ENCODE assay signal across 23 mouse cellular contexts in genomic region chr3:122676077-122676476, GRCm38 (mm10). TPM values are rescaled to one million over a fixed set of nuclear protein-coding genes. Genes with fewer than 3 reads are reported as not detected.
DNase-seq lines count a peak whose midpoint lies in the region; ATAC-seq and TF ChIP-seq lines count a peak whose summit lies in the region.
"Had no signal": no experiment of that assay in that cellular context is flagged by ENCODE, and none has a peak within 500 bp of the region (broad histone marks: within the 10 kb centered on the region; RNA-seq: fewer than 3 reads in every experiment).

No protein-coding gene starts in this region.

- no peak overlapping the region for H3K9ac ChIP-seq in forebrain, embryonic 14.5 days (ENCODE audit: low read length)
- H3K9ac ChIP-seq in forebrain, embryonic 15.5 days (replicated peaks) = no peak overlapping the region
- no peak overlapping the region for H3K9ac ChIP-seq in lung, postnatal 0 days (replicated peaks; ENCODE audit: low read depth)
- H3K9ac ChIP-seq: heart, embryonic 15.5 days; hindbrain, embryonic 14.5 days; midbrain, embryonic 13.5 days; neural tube, embryonic 13.5 days had no signal

- DNase-seq in forebrain, embryonic 14.5 days (ENCODE audit: low spot score) = peak; percentile 2
- DNase-seq in brain, embryonic 14.5 days (ENCODE audit: low read depth) = peak; percentile 14
- DNase-seq in lung, postnatal 0 days (ENCODE audit: low spot score) = peak; percentile 65
- DNase-seq in naive thymus-derived CD4-positive, alpha-beta T cell, adult 2 months (ENCODE audit: low read depth) = peak; percentile 19
- DNase-seq in adrenal gland, postnatal 14 days = no peak
- DNase-seq: adrenal gland, postnatal 25 days; cerebellum, adult 9-10 months; heart, postnatal 36 days; kidney, adult 18-20 months; right cerebral cortex, adult 18-20 months; right cerebral cortex, postnatal 4 days; thymus, adult 2 months; thymus, postnatal 4 days had no signal

- no peaks in the 10 kb centered on the region for H3K4me1 ChIP-seq in forebrain, embryonic 14.5 days (ENCODE audit: control insufficient read depth, insufficient read depth, low read length)
- H3K4me1 ChIP-seq in forebrain, embryonic 15.5 days = no peaks in the 10 kb centered on the region
- H3K4me1 ChIP-seq in lung, postnatal 0 days (ENCODE audit: insufficient read depth, low read depth, low read length) = no peaks in the 10 kb centered on the region
- H3K4me1 ChIP-seq: embryonic facial prominence, embryonic 10.5 days; forebrain, embryonic 10.5 days; heart, embryonic 15.5 days; midbrain, embryonic 13.5 days; neural tube, embryonic 13.5 days had no signal

- TF ChIP-seq EP300 in lung, postnatal 0 days (IDR thresholded peaks at IDR 0.05) = peak; percentile 65

- no peaks in the 10 kb centered on the region for H3K27me3 ChIP-seq in forebrain, embryonic 14.5 days (replicated peaks; ENCODE audit: control insufficient read depth, insufficient read depth, low read length)
- no peaks in the 10 kb centered on the region for H3K27me3 ChIP-seq in forebrain, embryonic 15.5 days
- H3K27me3 ChIP-seq in lung, postnatal 0 days (replicated peaks; ENCODE audit: insufficient read depth, low read length) = no peaks in the 10 kb centered on the region
- H3K27me3 ChIP-seq: heart, embryonic 15.5 days; megakaryocyte, embryonic 14.5 days; midbrain, embryonic 13.5 days; neural tube, embryonic 13.5 days had no signal

- no peak for TF ChIP-seq POLR2A in brain, embryonic 14.5 days (IDR thresholded peaks at IDR 0.05; ENCODE audit: borderline replicate concordance, extremely low read depth, insufficient read depth, insufficient read length, poor library complexity, severe bottlenecking)

- no peak overlapping the region for H3K27ac ChIP-seq in forebrain, embryonic 14.5 days (ENCODE audit: low read depth, low read length)
- H3K27ac ChIP-seq in forebrain, embryonic 15.5 days (replicated peaks) = no peak overlapping the region
- peak overlapping the region; percentile 62; the same call in 1 of the 2 replicates for H3K27ac ChIP-seq in lung, postnatal 0 days (ENCODE audit: low read length)
- H3K27ac ChIP-seq: embryonic facial prominence, embryonic 10.5 days; forebrain, embryonic 10.5 days; heart, embryonic 15.5 days; hindbrain, embryonic 14.5 days; midbrain, embryonic 13.5 days; neural tube, embryonic 13.5 days had no signal

- ATAC-seq in forebrain, embryonic 14.5 days = no peak
- ATAC-seq in forebrain, embryonic 15.5 days (replicated peaks) = no peak
- ATAC-seq in lung, postnatal 0 days = peak; percentile 84
- no peak for ATAC-seq in frontal cortex, adult (ENCODE audit: low TSS enrichment)
- ATAC-seq: inflammation-experienced regulatory T-cells, adult 6 months; midbrain, embryonic 13.5 days had no signal

- no peak for TF ChIP-seq CTCF in brain, embryonic 14.5 days (IDR thresholded peaks at IDR 0.05; ENCODE audit: borderline replicate concordance, extremely low read depth, insufficient read depth, insufficient read length)
- no peak for TF ChIP-seq CTCF in lung, postnatal 0 days (IDR thresholded peaks at IDR 0.05)

- no peaks in the 10 kb centered on the region for H3K9me3 ChIP-seq in forebrain, embryonic 14.5 days (replicated peaks; ENCODE audit: control insufficient read depth, low read length)
- no peaks in the 10 kb centered on the region for H3K9me3 ChIP-seq in forebrain, embryonic 15.5 days
- no peaks in the 10 kb centered on the region for H3K9me3 ChIP-seq in lung, postnatal 0 days (ENCODE audit: low read length)
- H3K9me3 ChIP-seq: heart, embryonic 15.5 days; megakaryocyte, embryonic 14.5 days; midbrain, embryonic 13.5 days had no signal

- H3K36me3 ChIP-seq in forebrain, embryonic 14.5 days (ENCODE audit: control insufficient read depth, insufficient read depth, low read length) = no peaks in the 10 kb centered on the region
- no peaks in the 10 kb centered on the region for H3K36me3 ChIP-seq in forebrain, embryonic 15.5 days
- H3K36me3 ChIP-seq in lung, postnatal 0 days (ENCODE audit: insufficient read depth, low read length) = no peaks in the 10 kb centered on the region
- H3K36me3 ChIP-seq: embryonic facial prominence, embryonic 10.5 days; forebrain, embryonic 10.5 days; heart, embryonic 15.5 days; midbrain, embryonic 13.5 days; neural tube, embryonic 13.5 days had no signal

- WGBS in forebrain, embryonic 14.5 days = 72% methylated on average over 5 of the region's 5 CpGs
- 62% methylated on average over 5 of the region's 5 CpGs for WGBS in forebrain, embryonic 15.5 days
- WGBS in lung, postnatal 0 days = 9% methylated on average over 5 of the region's 5 CpGs

- no peak overlapping the region for H3K4me3 ChIP-seq in forebrain, embryonic 14.5 days (ENCODE audit: low read depth, low read length)
- H3K4me3 ChIP-seq in forebrain, embryonic 15.5 days = no peak overlapping the region
- H3K4me3 ChIP-seq in lung, postnatal 0 days (ENCODE audit: low read depth, low read length) = no peak overlapping the region
- H3K4me3 ChIP-seq: embryonic facial prominence, embryonic 10.5 days; forebrain, embryonic 10.5 days; heart, embryonic 15.5 days; megakaryocyte, embryonic 14.5 days; midbrain, embryonic 13.5 days; neural tube, embryonic 13.5 days had no signal

- H3K4me2 ChIP-seq in forebrain, embryonic 14.5 days (ENCODE audit: low read length) = no peak overlapping the region
- H3K4me2 ChIP-seq in forebrain, embryonic 15.5 days (replicated peaks) = no peak overlapping the region
- no peak overlapping the region for H3K4me2 ChIP-seq in lung, postnatal 0 days (replicated peaks; ENCODE audit: low read depth, low read length)
- H3K4me2 ChIP-seq: heart, embryonic 15.5 days; hindbrain, embryonic 14.5 days; midbrain, embryonic 13.5 days; neural tube, embryonic 13.5 days had no signal

RNA-seq across cellular contexts. Expression of gene Pde5a, which starts 52.7 kb away (rescaled TPM):
- 4.1 and 4.6 TPM in 2 replicates for polyA plus RNA-seq in forebrain, embryonic 14.5 days (2014; fragmentation: Nextera tagmentation; extraction: Ambion mirVana)
- polyA plus RNA-seq in forebrain, embryonic 15.5 days (2015; fragmentation: Nextera tagmentation; extraction: Ambion mirVana) = 3.0 and 3.2 TPM in 2 replicates
- 5.0 and 6.2 TPM in 2 replicates for polyA plus RNA-seq in brain, embryonic 14.5 days (2012; rRNA removed)
- polyA plus RNA-seq in lung, postnatal 0 days (2015; fragmentation: Nextera tagmentation; extraction: Ambion mirVana) = 16.6 and 22.7 TPM in 2 replicates
- 27.9 and 31.4 TPM in 2 replicates for total RNA-seq in adrenal gland, postnatal 14 days (2021)

RNA-seq across cellular contexts. Expression of gene Fnbp1l, which starts 56.6 kb away (rescaled TPM):
- 175 and 222 TPM in 2 replicates for polyA plus RNA-seq in forebrain, embryonic 14.5 days (2014; fragmentation: Nextera tagmentation; extraction: Ambion mirVana)
- 240 and 248 TPM in 2 replicates for polyA plus RNA-seq in forebrain, embryonic 15.5 days (2015; fragmentation: Nextera tagmentation; extraction: Ambion mirVana)
- polyA plus RNA-seq in brain, embryonic 14.5 days (2012; rRNA removed) = 292 and 358 TPM in 2 replicates
- 32.3 and 41.1 TPM in 2 replicates for polyA plus RNA-seq in lung, postnatal 0 days (2015; fragmentation: Nextera tagmentation; extraction: Ambion mirVana)
- total RNA-seq in adrenal gland, postnatal 14 days (2021) = 28.9 and 32.2 TPM in 2 replicates
